Mouse (Mus musculus) forebrain, embryonic 12.5 days (tissue): ENCODE data around the gene Eml5. TPM values are rescaled to one million over a fixed set of nuclear protein-coding genes. Genes with fewer than 3 reads are reported as not detected.

Experiments used
- ATAC-seq: fragments of 200-750 bp; cut with Nextera tagmentation; 2 replicates; pipeline ENCODE4 v1.8.0; 2017; ENCODE audit warnings: moderate TSS enrichment; ENCODE audit not compliant: low FRiP score
- H3K27ac ChIP-seq: fragments of 300-500 bp; sonication (generic); 2 replicates; pipeline ENCODE4 v1.5.1; 2016; ENCODE audit warnings: mild to moderate bottlenecking
- H3K27me3 ChIP-seq: fragments of 300-500 bp; sonication (generic); 2 replicates; pipeline ENCODE4 v1.6.1; 2016; ENCODE audit warnings: mild to moderate bottlenecking
- H3K36me3 ChIP-seq: fragments of 300-500 bp; sonication (generic); replicated peaks from 2 replicates; pipeline ENCODE4 v1.6.1; 2016; ENCODE audit warnings: mild to moderate bottlenecking
- H3K4me1 ChIP-seq: fragments of 300-500 bp; sonication (generic); 2 replicates; pipeline ENCODE4 v1.6.1; 2016
- H3K4me2 ChIP-seq: fragments of 300-500 bp; sonication (generic); 2 replicates; pipeline ENCODE4 v1.6.1; 2016; ENCODE audit warnings: mild to moderate bottlenecking, moderate library complexity
- H3K4me3 ChIP-seq: fragments of 300-500 bp; sonication (generic); replicated peaks from 2 replicates; pipeline ENCODE4 v1.5.1; 2016; ENCODE audit warnings: mild to moderate bottlenecking
- H3K9ac ChIP-seq: fragments of 300-500 bp; sonication (generic); 2 replicates; pipeline ENCODE4 v1.6.1; 2016; ENCODE audit warnings: mild to moderate bottlenecking
- H3K9me3 ChIP-seq: fragments of 300-500 bp; sonication (generic); 2 replicates; pipeline ENCODE4 v1.6.1; 2016
- WGBS: fragments of 180-500 bp; shearing (Covaris S2); methylation state at CpG from one replicate; pipeline ENCODE4 v1.1.7; 2016; 5-methylcytosine and 5-hydroxymethylcytosine counted together
- polyA plus RNA-seq: library from polyadenylated mRNA; unstranded; fragments of >200 nt; fragmentation: Nextera tagmentation; extraction: Ambion mirVana; gene quantifications from 2 replicates; pipeline ENCODE4 v1.2.1, GENCODE M21; 2016

Eml5 gene
- 30.4 and 42.0 TPM in 2 replicates for polyA plus RNA-seq

DNA sequence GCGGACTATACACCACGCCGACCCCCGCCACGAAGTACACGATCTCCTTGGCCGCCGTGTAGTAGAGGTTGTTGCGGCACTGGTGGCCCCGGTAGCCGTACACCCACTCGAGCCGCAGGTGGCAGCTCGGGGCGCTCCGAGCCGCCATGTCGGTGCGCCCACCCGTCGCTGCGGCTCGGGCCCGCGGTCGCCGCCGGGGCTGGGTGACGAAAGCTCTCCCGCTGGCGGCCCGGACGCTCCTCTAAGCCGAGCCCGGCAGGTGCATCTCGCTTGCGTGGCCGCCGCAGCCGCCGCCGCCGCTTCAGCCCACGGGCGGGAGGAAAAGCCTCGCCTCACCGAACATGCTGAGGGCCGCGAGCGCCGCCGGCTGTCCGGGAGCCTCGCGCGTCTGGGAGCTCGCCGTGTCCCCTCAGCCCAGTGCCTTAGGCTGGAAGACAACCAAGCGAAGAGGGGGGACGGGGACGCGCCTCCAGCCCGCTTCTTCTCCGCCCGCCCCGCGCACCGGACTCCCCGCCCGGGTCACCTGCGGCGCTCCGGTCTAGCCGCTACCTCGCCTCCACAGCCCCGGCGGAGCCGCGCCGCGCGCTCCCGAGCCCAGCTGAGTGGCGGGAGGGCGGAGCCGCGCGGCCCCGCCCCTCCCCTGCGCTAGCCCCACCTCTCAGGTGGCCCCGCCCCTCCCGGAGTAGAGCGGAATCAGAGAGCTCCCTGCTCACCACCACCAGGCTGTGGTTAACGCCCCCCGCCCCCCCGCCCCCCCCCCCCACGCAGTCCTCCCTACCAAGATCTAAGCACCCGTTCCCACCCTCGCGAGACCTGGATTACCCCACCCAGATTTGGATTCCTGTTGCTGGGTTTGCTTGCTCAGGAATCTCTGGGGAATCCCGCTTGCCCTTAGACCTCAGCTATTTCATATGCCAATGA is at the start of gene Eml5:
Eml5 (minus strand) TSS at position 604 of the 921 bp plus-strand sequence.
- Histone ChIP-seq H3K27me3 (no peaks in the 10 kb centered on the region), H3K9me3 (no peaks in the 10 kb centered on the region), H3K27ac (peak within 1 kb of the TSS; percentile 93), H3K4me3 (peak within 1 kb of the TSS; percentile 93), H3K9ac (peak within 1 kb of the TSS; percentile 86), H3K4me1 (peaks cover 15% of the 10 kb centered on the region), H3K4me2 (peak within 1 kb of the TSS; percentile 67), H3K36me3 (no peaks in the 10 kb centered on the region)
- WGBS: under 1% methylated on average over 89 of the region's 101 CpGs
- peak; percentile 92 for ATAC-seq

DNA sequence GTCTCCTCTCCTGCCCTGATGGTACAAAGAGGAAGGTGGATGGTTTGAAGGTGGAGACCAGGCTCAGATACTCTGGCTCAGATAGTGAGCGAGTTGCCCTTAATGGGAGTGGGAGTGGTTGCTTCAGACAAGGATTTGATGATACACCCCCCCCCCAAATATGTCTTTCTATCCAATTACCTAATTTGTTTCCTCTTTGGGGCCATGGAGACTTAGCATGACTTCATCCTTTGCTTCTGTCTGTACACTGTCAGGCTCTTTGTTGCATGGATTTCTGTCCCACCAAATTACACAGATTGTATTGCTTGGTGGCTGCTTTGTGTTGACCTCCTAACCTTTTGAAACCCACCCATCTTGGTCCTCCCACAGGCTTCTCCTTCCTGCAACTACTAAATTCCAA is 31.6 kb upstream of the Eml5 start:
- H3K9me3 ChIP-seq: no peaks in the 10 kb centered on the region
- no peaks in the 10 kb centered on the region; the same call in 1 of the 2 replicates for H3K36me3 ChIP-seq
- H3K4me1 ChIP-seq: no peaks in the 10 kb centered on the region
- H3K9ac ChIP-seq: no peak overlapping the region
- WGBS: 94% methylated on average over 1 of the region's 1 CpGs
- no peak overlapping the region for H3K27ac ChIP-seq
- ATAC-seq: no peak
- no peak overlapping the region for H3K4me2 ChIP-seq
- H3K27me3 ChIP-seq: no peaks in the 10 kb centered on the region
- no peak overlapping the region for H3K4me3 ChIP-seq

DNA sequence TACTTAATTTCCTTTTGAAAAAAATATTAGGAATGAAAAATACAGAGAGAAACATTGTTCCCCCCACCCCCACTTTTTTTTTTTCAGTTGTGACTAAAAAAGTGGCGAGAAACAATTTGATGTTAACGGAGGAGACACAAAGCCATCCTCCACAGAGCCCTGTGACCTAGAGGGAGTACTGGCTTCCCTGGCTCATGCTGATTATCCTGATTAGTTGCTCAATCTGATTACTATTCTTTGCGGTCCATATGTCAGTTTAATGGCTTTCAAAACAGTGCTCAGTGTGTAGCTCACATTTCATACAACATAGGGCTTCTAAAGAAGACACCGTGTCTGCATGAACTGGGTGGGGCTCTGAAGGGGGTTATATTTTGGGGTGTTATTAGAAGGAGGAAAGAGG is 31.2 kb upstream of the Eml5 start:
- no peaks in the 10 kb centered on the region for H3K9me3 ChIP-seq
- no peaks in the 10 kb centered on the region for H3K4me1 ChIP-seq
- ATAC-seq: no peak
- WGBS: 82% methylated on average over 4 of the region's 4 CpGs
- no peak overlapping the region for H3K27ac ChIP-seq
- H3K4me3 ChIP-seq: no peak overlapping the region
- H3K36me3 ChIP-seq: no peaks in the 10 kb centered on the region; the same call in 1 of the 2 replicates
- no peak overlapping the region for H3K9ac ChIP-seq
- H3K4me2 ChIP-seq: no peak overlapping the region
- H3K27me3 ChIP-seq: no peaks in the 10 kb centered on the region

DNA sequence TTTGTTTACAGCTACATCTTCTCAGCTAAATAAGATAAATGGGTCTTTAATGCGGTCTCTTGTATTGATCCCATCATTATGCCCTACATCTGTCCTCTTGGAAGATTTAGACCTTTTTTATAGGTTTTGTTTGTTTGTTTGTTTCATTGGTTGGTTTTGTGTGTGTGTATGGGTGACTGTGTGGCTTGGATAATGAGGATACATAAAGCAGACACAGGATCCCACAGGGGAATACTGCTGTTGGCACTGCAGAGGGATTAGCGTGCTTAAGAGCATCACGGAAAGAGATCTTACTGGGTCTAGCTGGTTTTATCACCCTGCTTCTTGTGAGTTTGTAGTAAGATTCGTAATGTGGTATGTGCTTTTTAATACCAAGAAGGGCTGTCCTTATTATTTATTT is 29.9 kb upstream of the Eml5 start:
- Histone ChIP-seq H3K36me3 (no peaks in the 10 kb centered on the region; the same call in 1 of the 2 replicates), H3K9me3 (no peaks in the 10 kb centered on the region), H3K4me3 (no peak overlapping the region), H3K4me1 (no peaks in the 10 kb centered on the region), H3K27me3 (no peaks in the 10 kb centered on the region), H3K4me2 (no peak overlapping the region), H3K9ac (no peak overlapping the region), H3K27ac (no peak overlapping the region)
- no peak for ATAC-seq
- WGBS: 81% methylated on average over 4 of the region's 4 CpGs

GRCm38 (mm10) chr12:98920194-98920991 is 19.1 kb upstream of the Eml5 start, which contains the start of gene Ttc8:
Gene Ttc8 (plus strand): TSS chr12:98920574.
- peak; percentile 98 for ATAC-seq
- H3K4me3 ChIP-seq: peak within 1 kb of the TSS; percentile 71
- H3K4me1 ChIP-seq: peaks cover 32% of the 10 kb centered on the region
- H3K27me3 ChIP-seq: no peaks in the 10 kb centered on the region
- H3K27ac ChIP-seq: peak within 1 kb of the TSS; percentile 88
- H3K9ac ChIP-seq: peak within 1 kb of the TSS; percentile 81
- H3K36me3 ChIP-seq: no peaks in the 10 kb centered on the region
- no peaks in the 10 kb centered on the region for H3K9me3 ChIP-seq
- 0% methylated on average over 35 of the region's 35 CpGs for WGBS
- H3K4me2 ChIP-seq: peak within 1 kb of the TSS; percentile 65

DNA sequence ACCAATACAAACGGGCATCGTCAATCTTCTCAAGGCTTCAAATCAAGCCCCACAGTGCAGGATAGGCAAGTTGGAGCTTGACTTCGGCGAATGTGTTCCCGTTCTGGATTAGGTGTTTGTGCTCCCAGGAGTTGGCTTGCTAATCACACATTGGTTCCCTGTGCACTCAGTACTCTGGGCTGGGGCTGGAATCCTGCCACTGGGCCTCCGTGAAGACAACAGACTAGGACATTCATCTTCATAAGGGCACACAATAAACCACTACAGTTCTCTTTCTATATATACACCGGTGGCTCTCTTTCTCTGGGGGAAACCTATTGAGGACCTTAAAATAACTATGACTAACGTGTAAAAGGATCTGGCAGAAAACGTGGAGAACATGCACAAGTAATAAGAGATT is 8.8 kb upstream of the Eml5 start:
- no peaks in the 10 kb centered on the region for H3K27me3 ChIP-seq
- no peaks in the 10 kb centered on the region for H3K4me1 ChIP-seq
- ATAC-seq: no peak
- no peak overlapping the region for H3K27ac ChIP-seq
- no peaks in the 10 kb centered on the region for H3K36me3 ChIP-seq
- no peak overlapping the region for H3K4me3 ChIP-seq
- no peak overlapping the region for H3K9ac ChIP-seq
- 82% methylated on average over 9 of the region's 9 CpGs for WGBS
- no peak overlapping the region for H3K4me2 ChIP-seq
- no peaks in the 10 kb centered on the region for H3K9me3 ChIP-seq

- WGBS: 86% methylated on average over 5 of the region's 5 CpGs
Observed at GRCm38 (mm10) chr12:98905466-98905865, 4.2 kb upstream of the Eml5 start.

GRCm38 (mm10) chr12:98900341-98900880 is 873 bp downstream of the Eml5 start:
- H3K4me1 ChIP-seq: peaks cover 15% of the 10 kb centered on the region
- WGBS: under 1% methylated on average over 31 of the region's 31 CpGs

More at GRCm38 (mm10) chr12:98905466-98905865, 4.2 kb upstream of the Eml5 start:
- no peak overlapping the region for H3K4me2 ChIP-seq
- H3K27me3 ChIP-seq: no peaks in the 10 kb centered on the region
- H3K4me3 ChIP-seq: no peak overlapping the region
- no peaks in the 10 kb centered on the region for H3K4me1 ChIP-seq
- no peaks in the 10 kb centered on the region for H3K36me3 ChIP-seq
- no peak overlapping the region for H3K9ac ChIP-seq
- no peaks in the 10 kb centered on the region for H3K9me3 ChIP-seq
- H3K27ac ChIP-seq: no peak overlapping the region
- no peak for ATAC-seq

GRCm38 (mm10) chr12:98899676-98900075 is 1.6 kb downstream of the Eml5 start:
- peak overlapping the region; percentile 67 for H3K4me2 ChIP-seq
- peak overlapping the region; percentile 93 for H3K4me3 ChIP-seq
- WGBS: 43% methylated on average over 6 of the region's 6 CpGs
- H3K27me3 ChIP-seq: no peaks in the 10 kb centered on the region
- H3K36me3 ChIP-seq: no peaks in the 10 kb centered on the region
- H3K9me3 ChIP-seq: no peaks in the 10 kb centered on the region
- no peak overlapping the region for H3K27ac ChIP-seq
- H3K9ac ChIP-seq: peak overlapping the region; percentile 86
- ATAC-seq: no peak
- peaks cover 15% of the 10 kb centered on the region for H3K4me1 ChIP-seq

More at GRCm38 (mm10) chr12:98900341-98900880, 873 bp downstream of the Eml5 start:
- H3K9me3 ChIP-seq: no peaks in the 10 kb centered on the region
- H3K4me2 ChIP-seq: peak overlapping the region; percentile 67
- H3K27me3 ChIP-seq: no peaks in the 10 kb centered on the region
- peak overlapping the region; percentile 86 for H3K9ac ChIP-seq
- peak overlapping the region; percentile 93 for H3K4me3 ChIP-seq
- ATAC-seq: peak; percentile 41
- peak overlapping the region; percentile 93 for H3K27ac ChIP-seq
- no peaks in the 10 kb centered on the region for H3K36me3 ChIP-seq

DNA sequence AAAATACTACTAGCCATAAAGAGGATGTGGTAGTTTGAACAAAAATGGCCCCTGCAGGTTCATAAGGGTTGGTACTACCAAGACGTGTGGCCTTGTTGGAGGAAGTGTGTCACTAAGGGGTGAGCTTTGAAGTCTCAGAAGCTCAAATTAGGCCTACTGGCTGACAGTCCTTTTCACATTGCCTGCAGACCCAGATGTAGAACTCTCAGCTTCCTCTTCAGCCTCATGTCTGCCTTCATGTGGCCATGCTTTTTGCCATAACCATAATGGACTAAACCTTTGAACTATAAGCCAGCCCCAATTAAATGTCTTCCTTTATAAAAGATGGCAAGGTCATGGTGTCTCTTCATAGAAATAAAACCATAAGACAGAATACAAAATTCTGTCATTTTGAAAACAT is 4.5 kb downstream of the Eml5 start:
- Histone ChIP-seq H3K9me3 (no peaks in the 10 kb centered on the region), H3K4me1 (peaks cover 15% of the 10 kb centered on the region), H3K27ac (no peak overlapping the region), H3K4me2 (no peak overlapping the region), H3K36me3 (no peaks in the 10 kb centered on the region), H3K27me3 (no peaks in the 10 kb centered on the region), H3K9ac (no peak overlapping the region), H3K4me3 (no peak overlapping the region)
- WGBS: 74% methylated on average over 1 of the region's 1 CpGs
- no peak for ATAC-seq

- WGBS: 5% methylated on average over 1 of the region's 1 CpGs
- Histone ChIP-seq H3K27ac (no peak overlapping the region), H3K36me3 (peaks cover 5% of the 10 kb centered on the region), H3K27me3 (no peaks in the 10 kb centered on the region), H3K9ac (no peak overlapping the region), H3K4me1 (no peaks in the 10 kb centered on the region), H3K4me3 (no peak overlapping the region), H3K4me2 (no peak overlapping the region), H3K9me3 (no peaks in the 10 kb centered on the region)
- ATAC-seq: no peak
Observed at GRCm38 (mm10) chr12:98884515-98884914, 16.8 kb downstream of the Eml5 start.

DNA sequence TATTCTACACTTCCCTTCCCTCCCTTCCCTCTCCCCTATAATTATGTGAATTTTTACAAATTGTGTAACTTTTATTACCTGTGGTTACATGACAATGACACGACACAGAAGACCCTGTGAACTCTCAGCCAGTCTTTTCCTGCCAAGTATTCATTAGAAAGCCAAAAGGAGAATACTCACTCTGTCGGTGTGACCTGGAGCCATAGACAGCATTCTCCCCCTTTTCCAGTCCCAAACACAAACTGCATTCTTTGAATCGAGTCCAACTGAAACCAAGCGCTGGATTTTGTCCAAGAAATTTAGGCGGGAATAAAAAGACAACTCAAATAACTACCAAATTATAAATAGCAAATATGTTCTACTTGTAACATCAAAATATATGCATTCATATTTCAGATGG is 19.5 kb downstream of the Eml5 start:
- WGBS: 64% methylated on average over 5 of the region's 5 CpGs
- no peak overlapping the region for H3K9ac ChIP-seq

More for the DNA sequence above, 19.5 kb downstream of the Eml5 start:
- no peak overlapping the region for H3K27ac ChIP-seq
- H3K36me3 ChIP-seq: no peaks in the 10 kb centered on the region; the same call in 1 of the 2 replicates
- H3K4me3 ChIP-seq: no peak overlapping the region
- H3K4me2 ChIP-seq: no peak overlapping the region
- H3K4me1 ChIP-seq: no peaks in the 10 kb centered on the region
- no peaks in the 10 kb centered on the region for H3K27me3 ChIP-seq
- ATAC-seq: no peak
- H3K9me3 ChIP-seq: no peaks in the 10 kb centered on the region
